Mouse (Mus musculus) layer of hippocampus, adult 2 months (tissue): ENCODE results near the gene Cdc42se2. TPM values are rescaled to one million over a fixed set of nuclear protein-coding genes. Genes with fewer than 3 reads are reported as not detected.

Experiments
- DNase-seq, 2 experiments: peaks; one replicate each; pipeline ENCODE4 v3.0.0; 2022; ENCODE audit warnings: low spot score in 2 of 2
- H3K27ac ChIP-seq: fragments of 200-600 bp; 2 replicates; pipeline ENCODE4 v1.8.1; 2022
- H3K4me3 ChIP-seq: fragments of 200-600 bp; 2 replicates; pipeline ENCODE4 v1.8.1; 2022; ENCODE audit warnings: mild to moderate bottlenecking
- CTCF ChIP-seq: fragments of 200-600 bp; conservative IDR thresholded peaks from 2 replicates; pipeline ENCODE4 v1.8.1; 2022; ENCODE audit warnings: antibody characterized with exemption, mild to moderate bottlenecking, moderate library complexity
- total RNA-seq, 2 experiments: library from RNA; stranded (reverse); gene quantifications; 2 replicates each; pipeline ENCODE4 v1.2.3; 2021

Cdc42se2 gene
- total RNA-seq, 2 experiments from 2014 or later: 134 TPM

- DNase-seq: no peak
- Histone ChIP-seq H3K27ac (no peak overlapping the region), H3K4me3 (no peak overlapping the region)
- no peak for TF ChIP-seq CTCF
These were observed 3.0 kb downstream of the Cdc42se2 start for GRCm38 (mm10) chr11:54784436-54784835.

- no peak for DNase-seq
- Histone ChIP-seq H3K4me3 (no peak overlapping the region), H3K27ac (no peak overlapping the region)
- no peak for TF ChIP-seq CTCF
These were observed 5.2 kb downstream of the Cdc42se2 start for GRCm38 (mm10) chr11:54782253-54782652.

- no peak for DNase-seq
- Histone ChIP-seq H3K27ac (no peak overlapping the region), H3K4me3 (no peak overlapping the region)
- no peak for TF ChIP-seq CTCF
These were observed 7.5 kb downstream of the Cdc42se2 start for GRCm38 (mm10) chr11:54779946-54780345.

GRCm38 (mm10) chr11:54778131-54778844 lies 9.2 kb downstream of the Cdc42se2 start:
- TF ChIP-seq CTCF: no peak
- peak overlapping the region; percentile 70 for H3K27ac ChIP-seq
- DNase-seq: no peak
- no peak overlapping the region for H3K4me3 ChIP-seq

GRCm38 (mm10) chr11:54777387-54778130 lies 9.9 kb downstream of the Cdc42se2 start:
- H3K4me3 ChIP-seq: no peak overlapping the region
- peak overlapping the region; percentile 87 for H3K27ac ChIP-seq
- no peak for TF ChIP-seq CTCF
- no peak for DNase-seq

- H3K4me3 ChIP-seq: peak overlapping the region; percentile 14
- DNase-seq: no peak
- no peak for TF ChIP-seq CTCF
- H3K27ac ChIP-seq: peak overlapping the region; percentile 87
These were observed 10.6 kb downstream of the Cdc42se2 start for GRCm38 (mm10) chr11:54776735-54777333.

GRCm38 (mm10) chr11:54776367-54776701 lies 11.1 kb downstream of the Cdc42se2 start:
- no peak for DNase-seq
- peak overlapping the region; percentile 14 for H3K4me3 ChIP-seq
- TF ChIP-seq CTCF: no peak
- peak overlapping the region; percentile 87 for H3K27ac ChIP-seq

- DNase-seq: no peak
- Histone ChIP-seq H3K4me3 (no peak overlapping the region; the same call in 1 of the 2 replicates), H3K27ac (peak overlapping the region; percentile 87)
- TF ChIP-seq CTCF: no peak
These were observed 11.7 kb downstream of the Cdc42se2 start for GRCm38 (mm10) chr11:54775628-54776366.

GRCm38 (mm10) chr11:54774282-54775078 lies 13.0 kb downstream of the Cdc42se2 start:
- no peak overlapping the region for H3K4me3 ChIP-seq
- DNase-seq: no peak
- TF ChIP-seq CTCF: no peak
- H3K27ac ChIP-seq: peak overlapping the region; percentile 87

- no peak overlapping the region for H3K4me3 ChIP-seq
- no peak for TF ChIP-seq CTCF
- DNase-seq: no peak
- no peak overlapping the region for H3K27ac ChIP-seq
These were observed 15.9 kb downstream of the Cdc42se2 start for GRCm38 (mm10) chr11:54771549-54771948.

GRCm38 (mm10) chr11:54769843-54770242 lies 17.6 kb downstream of the Cdc42se2 start:
- Histone ChIP-seq H3K27ac (no peak overlapping the region), H3K4me3 (no peak overlapping the region)
- no peak for DNase-seq
- no peak for TF ChIP-seq CTCF

GRCm38 (mm10) chr11:54768116-54768690 lies 19.3 kb downstream of the Cdc42se2 start:
- no peak for TF ChIP-seq CTCF
- DNase-seq: no peak
- peak overlapping the region; percentile 7; the same call in 1 of the 2 replicates for H3K27ac ChIP-seq
- no peak overlapping the region for H3K4me3 ChIP-seq
